Mouse (Mus musculus): ENCODE measurements around the gene Fam117b. TPM values are rescaled to one million over a fixed set of nuclear protein-coding genes. Genes with fewer than 3 reads are reported as not detected.
A peak's percentile ranks its signal among the peaks of the same experiment; 100 is the strongest.

The Fam117b gene
- total and polyA plus RNA-seq, 3 experiments, result 11.2 to 15.5 TPM; not detected in 1

- peaks cover 15 to 48% of the 10 kb centered on the region in 2 experiments for H3K4me1 ChIP-seq (ENCODE audit: control insufficient read depth in 1 of 2, insufficient read depth in 2 of 2, low read length in 2 of 2)
- peak; percentile 64 for DNase-seq (ENCODE audit: low read depth, low spot score)
- H3K4me3 ChIP-seq (ENCODE audit: control insufficient read depth in 1 of 2, insufficient read depth in 1 of 2, low read depth in 2 of 2, low read length in 2 of 2), result no peak overlapping the region
- H3K36me3 ChIP-seq (ENCODE audit: control insufficient read depth in 1 of 2, insufficient read depth in 2 of 2, low read length in 2 of 2), result peaks cover 0 to 39% of the 10 kb centered on the region in 2 experiments; a peak in 2 of 4 replicates
- H3K9me3 ChIP-seq (replicated peaks; ENCODE audit: insufficient read depth, low read length), result no peaks in the 10 kb centered on the region
- no peaks in the 10 kb centered on the region for H3K27me3 ChIP-seq (ENCODE audit: control insufficient read depth in 1 of 2, insufficient read depth in 2 of 2, low read length in 2 of 2)
- H3K27ac ChIP-seq (ENCODE audit: control insufficient read depth, low read depth, low read length), result no peak overlapping the region
- H3K9ac ChIP-seq (ENCODE audit: control insufficient read depth, low read depth, low read length, poor library complexity, severe bottlenecking), result no peak overlapping the region
- TF ChIP-seq MYB (IDR thresholded peaks at IDR 0.05; ENCODE audit: low read depth, low read length) (no peak), POLR2A (IDR thresholded peaks at IDR 0.05; ENCODE audit: control insufficient read depth in 1 of 2, insufficient read depth in 1 of 2, low read depth in 1 of 2, low read length in 2 of 2, poor library complexity in 1 of 2) (no peak), NRF1 (IDR thresholded peaks at IDR 0.05; ENCODE audit: insufficient read depth, low read depth, low read length, poor library complexity, severe bottlenecking) (no peak), RCOR1 (IDR thresholded peaks at IDR 0.05; ENCODE audit: low read depth, low read length) (peak; percentile 88), SMC3 (IDR thresholded peaks at IDR 0.05; ENCODE audit: low read depth, low read length) (peak; percentile 11; the same call in 1 of the 2 replicates), TCF12 (IDR thresholded peaks at IDR 0.05; ENCODE audit: low read depth, low read length) (peak; percentile 83), BHLHE40 (IDR thresholded peaks at IDR 0.05; ENCODE audit: borderline replicate concordance, low read depth, low read length) (peak; percentile 69; the same call in 1 of the 2 replicates), GATA1 (IDR thresholded peaks at IDR 0.05; ENCODE audit: low read depth, low read length) (peak; percentile 89), MAFK (IDR thresholded peaks at IDR 0.05; ENCODE audit: borderline replicate concordance, low read depth, low read length) (0 out of 2 replicates have a peak, but pooled peaks have one; percentile 49), EP300 (IDR thresholded peaks at IDR 0.05; ENCODE audit: low read depth in 1 of 2, low read length in 2 of 2) (peak; percentile 81 to 82), SIN3A (IDR thresholded peaks at IDR 0.05; ENCODE audit: low read length) (peak; percentile 81), GABPA (IDR thresholded peaks at IDR 0.05; ENCODE audit: low read depth, low read length) (no peak), ETS1 (IDR thresholded peaks at IDR 0.05; ENCODE audit: low read depth, low read length) (peak; percentile 98), ZNF384 (IDR thresholded peaks at IDR 0.05; ENCODE audit: low read depth, low read length) (peak; percentile 46; the same call in 1 of the 2 replicates), TAL1 (IDR thresholded peaks at IDR 0.05; ENCODE audit: low read length) (0 out of 2 replicates have a peak, but pooled peaks have one; percentile 28)
- H3K79me2 ChIP-seq (ENCODE audit: control insufficient read depth, insufficient read depth, low read length, poor library complexity), result no peaks in the 10 kb centered on the region
Observed at GRCm38 (mm10) chr1:59894025-59894424, 18.8 kb upstream of the Fam117b start.

GRCm38 (mm10) chr1:59895456-59895855, 17.4 kb upstream of the Fam117b start:
- no peaks in the 10 kb centered on the region for H3K27me3 ChIP-seq (ENCODE audit: control insufficient read depth in 1 of 2, insufficient read depth in 2 of 2, low read length in 2 of 2)
- no peaks in the 10 kb centered on the region for H3K79me2 ChIP-seq (ENCODE audit: control insufficient read depth, insufficient read depth, low read length, poor library complexity)
- DNase-seq (ENCODE audit: low read depth, low spot score), result peak; percentile 97
- peaks cover 15 to 53% of the 10 kb centered on the region in 2 experiments for H3K4me1 ChIP-seq (ENCODE audit: control insufficient read depth in 1 of 2, insufficient read depth in 2 of 2, low read length in 2 of 2)
- peaks cover 0 to 51% of the 10 kb centered on the region in 2 experiments; a peak in 2 of 4 replicates for H3K36me3 ChIP-seq (ENCODE audit: control insufficient read depth in 1 of 2, insufficient read depth in 2 of 2, low read length in 2 of 2)
- peak overlapping the region; percentile 5; the same call in 1 of the 2 replicates for H3K27ac ChIP-seq (ENCODE audit: control insufficient read depth, low read depth, low read length)
- no peak overlapping the region for H3K9ac ChIP-seq (ENCODE audit: control insufficient read depth, low read depth, low read length, poor library complexity, severe bottlenecking)
- no peak overlapping the region for H3K4me3 ChIP-seq (ENCODE audit: control insufficient read depth in 1 of 2, insufficient read depth in 1 of 2, low read depth in 2 of 2, low read length in 2 of 2)
- H3K9me3 ChIP-seq (replicated peaks; ENCODE audit: insufficient read depth, low read length), result no peaks in the 10 kb centered on the region
- TF ChIP-seq GATA1 (IDR thresholded peaks at IDR 0.05; ENCODE audit: low read depth, low read length), result 0 out of 2 replicates have a peak, but pooled peaks have one; percentile 9
- 0 out of 2 replicates have a peak, but pooled peaks have one; percentile 58 for TF ChIP-seq MAZ (IDR thresholded peaks at IDR 0.05; ENCODE audit: low read depth, low read length)
- TF ChIP-seq TAL1 (IDR thresholded peaks at IDR 0.05; ENCODE audit: low read length), result no peak
- TF ChIP-seq MYB (IDR thresholded peaks at IDR 0.05; ENCODE audit: low read depth, low read length), result peak; percentile 35; the same call in 1 of the 2 replicates
- no peak for TF ChIP-seq UBTF (IDR thresholded peaks at IDR 0.05; ENCODE audit: borderline replicate concordance, insufficient read depth, low read depth, low read length)
- TF ChIP-seq MAX (IDR thresholded peaks at IDR 0.05; ENCODE audit: low read length), result no peak
- no peak for TF ChIP-seq USF1 (IDR thresholded peaks at IDR 0.05; ENCODE audit: low read depth, low read length)
- peak; percentile 17; the same call in 1 of the 2 replicates for TF ChIP-seq SMC3 (IDR thresholded peaks at IDR 0.05; ENCODE audit: low read depth, low read length)
- peak; percentile 66; the same call in 1 of the 2 replicates for TF ChIP-seq MAFK (IDR thresholded peaks at IDR 0.05; ENCODE audit: borderline replicate concordance, low read depth, low read length)
- TF ChIP-seq MEF2A (IDR thresholded peaks at IDR 0.05; ENCODE audit: extremely low read depth, insufficient replicate concordance, low read depth, low read length, poor library complexity, severe bottlenecking), result peak; percentile 88; the same call in 1 of the 2 replicates
- TF ChIP-seq RCOR1 (IDR thresholded peaks at IDR 0.05; ENCODE audit: low read depth, low read length), result peak; percentile 98
- peak; percentile 45; the same call in 1 of the 2 replicates for TF ChIP-seq TBP (IDR thresholded peaks at IDR 0.05; ENCODE audit: low read depth, low read length)
- peak; percentile 63 for TF ChIP-seq TCF12 (IDR thresholded peaks at IDR 0.05; ENCODE audit: low read depth, low read length)
- TF ChIP-seq POLR2AphosphoS5 (IDR thresholded peaks at IDR 0.05; ENCODE audit: borderline replicate concordance, low read depth, low read length), result no peak
- TF ChIP-seq NELFE (IDR thresholded peaks at IDR 0.05; ENCODE audit: low read depth, low read length), result no peak
- no peak for TF ChIP-seq POLR2A (IDR thresholded peaks at IDR 0.05; ENCODE audit: control insufficient read depth in 1 of 2, insufficient read depth in 1 of 2, low read depth in 1 of 2, low read length in 2 of 2, poor library complexity in 1 of 2)
- peak; percentile 76 to 94 for TF ChIP-seq EP300 (IDR thresholded peaks at IDR 0.05; ENCODE audit: low read depth in 1 of 2, low read length in 2 of 2)
- TF ChIP-seq JUND (IDR thresholded peaks at IDR 0.05; ENCODE audit: low read depth, low read length), result no peak
- TF ChIP-seq BHLHE40 (IDR thresholded peaks at IDR 0.05; ENCODE audit: borderline replicate concordance, low read depth, low read length), result peak; percentile 47; the same call in 1 of the 2 replicates
- TF ChIP-seq MXI1 (IDR thresholded peaks at IDR 0.05; ENCODE audit: low read depth, low read length), result peak; percentile 76
- TF ChIP-seq ZMIZ1 (IDR thresholded peaks at IDR 0.05; ENCODE audit: low read depth, low read length), result no peak
- TF ChIP-seq USF2 (IDR thresholded peaks at IDR 0.05; ENCODE audit: borderline replicate concordance in 1 of 2, insufficient read depth in 1 of 2, low read depth in 1 of 2, low read length in 2 of 2), result no peak
